Mouse (Mus musculus): ENCODE measurements at regions not wholly inside any gene's neighbourhood (a gene's known extent, or its start where the extent isn't known, plus 50 kb on each side); places are given as distances from the start of the nearest gene placed in this dataset.

DNA sequence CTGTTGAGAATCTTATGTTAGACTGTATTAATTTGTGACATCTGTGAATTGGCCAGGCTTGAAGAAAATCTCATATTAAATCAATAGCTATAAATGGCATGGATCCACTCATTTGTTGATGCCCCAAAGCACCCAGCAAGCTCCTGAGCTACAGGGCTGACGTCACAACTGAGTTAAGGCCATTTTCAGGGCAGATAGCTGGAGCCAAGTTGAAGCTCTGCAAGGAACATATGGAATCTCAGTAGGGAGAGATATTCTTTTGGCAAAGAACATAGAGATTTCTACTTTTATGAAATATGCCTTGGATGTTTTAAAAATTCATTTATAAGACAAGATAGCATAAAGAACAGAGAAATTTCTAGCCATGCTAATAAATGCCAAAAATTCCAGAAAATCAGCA lies 380.0 kb upstream of the Cntn5 start:
- DNase-seq (ENCODE audit: low spot score) (no peak), ATAC-seq (ENCODE audit: low FRiP score, low read depth) (no peak)
- H3K4me1 ChIP-seq (ENCODE audit: control insufficient read depth, insufficient read depth, low read length) = no peaks in the 10 kb centered on the region
- H3K4me2 ChIP-seq (replicated peaks; ENCODE audit: low read depth, low read length, severe bottlenecking) = no peak overlapping the region
- no peak overlapping the region for H3K4me3 ChIP-seq (replicated peaks; ENCODE audit: low read length)
- no peak overlapping the region for H3K27ac ChIP-seq (replicated peaks; ENCODE audit: low read depth, low read length)
- WGBS = 74% methylated on average over 1 of the region's 1 CpGs
- no peaks in the 10 kb centered on the region for H3K9me3 ChIP-seq (ENCODE audit: control insufficient read depth, low read length)
- no peak for TF ChIP-seq POLR2A (IDR thresholded peaks at IDR 0.05; ENCODE audit: borderline replicate concordance, extremely low read depth, insufficient read depth, insufficient read length)
- no peaks in the 10 kb centered on the region for H3K27me3 ChIP-seq (ENCODE audit: control insufficient read depth, insufficient read depth, low read length)
- no peaks in the 10 kb centered on the region for H3K36me3 ChIP-seq (ENCODE audit: control insufficient read depth, insufficient read depth, low read length)
- no peak overlapping the region for H3K9ac ChIP-seq (ENCODE audit: low read depth, low read length, severe bottlenecking)

DNA sequence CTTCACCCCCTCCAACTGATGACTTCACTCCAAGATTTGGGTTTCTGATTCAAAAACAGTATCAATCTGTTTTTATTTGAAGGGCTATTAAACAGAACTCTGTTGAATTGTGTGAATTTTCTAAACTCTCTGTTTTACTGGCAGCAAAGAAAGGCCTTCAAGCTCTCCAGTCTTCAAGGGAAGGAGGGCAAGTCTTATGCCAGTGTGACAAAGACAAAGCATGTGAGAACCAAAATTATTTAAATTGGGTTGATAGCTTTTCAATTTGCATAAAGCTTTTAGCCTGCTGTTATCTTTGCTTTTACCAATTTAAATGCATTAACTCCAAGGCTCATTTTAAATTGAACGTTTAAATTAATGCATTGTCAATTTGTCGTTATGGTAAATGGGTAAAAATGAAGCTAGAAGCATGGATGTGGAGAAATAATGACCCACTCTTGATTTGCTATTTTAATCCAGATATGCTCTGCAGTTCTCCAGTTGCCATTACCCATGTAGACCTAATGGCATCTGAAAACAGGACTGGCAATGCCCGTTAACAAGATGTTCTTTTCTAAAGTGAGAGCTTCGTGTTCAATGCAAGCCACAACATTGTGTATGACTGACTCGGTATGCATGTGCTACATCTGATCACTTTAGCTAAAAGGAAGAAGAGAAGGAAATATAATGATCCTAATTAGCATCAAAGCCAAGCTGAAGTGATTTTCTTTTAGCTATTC lies 375.0 kb upstream of the Cntn5 start:
- no peaks in the 10 kb centered on the region for H3K9me3 ChIP-seq (ENCODE audit: control insufficient read depth, low read length)
- H3K9ac ChIP-seq (ENCODE audit: low read depth, low read length, severe bottlenecking) = no peak overlapping the region
- no peak overlapping the region for H3K4me3 ChIP-seq (replicated peaks; ENCODE audit: low read length)
- H3K27ac ChIP-seq (replicated peaks; ENCODE audit: low read depth, low read length) = no peak overlapping the region
- ATAC-seq (ENCODE audit: low FRiP score, low read depth) = no peak
- no peak overlapping the region for H3K4me2 ChIP-seq (replicated peaks; ENCODE audit: low read depth, low read length, severe bottlenecking)
- 83% methylated on average over 5 of the region's 5 CpGs for WGBS
- no peaks in the 10 kb centered on the region for H3K4me1 ChIP-seq (ENCODE audit: control insufficient read depth, insufficient read depth, low read length)
- DNase-seq (ENCODE audit: low spot score) = no peak
- H3K27me3 ChIP-seq (ENCODE audit: control insufficient read depth, insufficient read depth, low read length) = no peaks in the 10 kb centered on the region
- no peak for TF ChIP-seq POLR2A (IDR thresholded peaks at IDR 0.05; ENCODE audit: borderline replicate concordance, extremely low read depth, insufficient read depth, insufficient read length)
- no peaks in the 10 kb centered on the region for H3K36me3 ChIP-seq (ENCODE audit: control insufficient read depth, insufficient read depth, low read length)

DNA sequence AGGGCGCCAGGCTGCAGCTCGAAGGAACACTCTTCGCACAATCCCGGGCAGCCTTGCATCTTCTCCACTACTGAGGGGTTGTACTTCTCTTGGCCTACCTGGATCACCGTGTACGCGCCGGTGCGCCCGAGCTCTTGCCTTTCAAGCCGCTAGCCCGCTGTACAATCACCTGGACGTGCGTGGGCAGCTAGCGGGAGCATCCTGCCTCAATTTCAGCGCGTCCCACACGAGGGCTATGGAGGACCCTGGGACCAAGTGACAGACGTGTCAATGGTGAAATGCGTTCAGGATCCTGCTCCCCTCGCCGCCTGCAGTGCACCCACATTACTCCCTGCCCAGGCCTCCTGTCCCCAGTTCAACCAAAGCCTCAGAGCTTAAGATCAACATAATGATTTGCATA lies 373.2 kb upstream of the Cntn5 start:
- TF ChIP-seq POLR2A (IDR thresholded peaks at IDR 0.05; ENCODE audit: borderline replicate concordance, extremely low read depth, insufficient read depth, insufficient read length) = no peak
- Histone ChIP-seq H3K4me3 (replicated peaks; ENCODE audit: low read length) (no peak overlapping the region), H3K4me2 (replicated peaks; ENCODE audit: low read depth, low read length, severe bottlenecking) (no peak overlapping the region), H3K9me3 (ENCODE audit: control insufficient read depth, low read length) (no peaks in the 10 kb centered on the region), H3K9ac (ENCODE audit: low read depth, low read length, severe bottlenecking) (no peak overlapping the region), H3K4me1 (ENCODE audit: control insufficient read depth, insufficient read depth, low read length) (no peaks in the 10 kb centered on the region), H3K36me3 (ENCODE audit: control insufficient read depth, insufficient read depth, low read length) (no peaks in the 10 kb centered on the region), H3K27me3 (ENCODE audit: control insufficient read depth, insufficient read depth, low read length) (no peaks in the 10 kb centered on the region), H3K27ac (replicated peaks; ENCODE audit: low read depth, low read length) (no peak overlapping the region)
- 92% methylated on average over 22 of the region's 22 CpGs for WGBS
- no peak for DNase-seq (ENCODE audit: low spot score)
- ATAC-seq (ENCODE audit: low FRiP score, low read depth) = no peak

DNA sequence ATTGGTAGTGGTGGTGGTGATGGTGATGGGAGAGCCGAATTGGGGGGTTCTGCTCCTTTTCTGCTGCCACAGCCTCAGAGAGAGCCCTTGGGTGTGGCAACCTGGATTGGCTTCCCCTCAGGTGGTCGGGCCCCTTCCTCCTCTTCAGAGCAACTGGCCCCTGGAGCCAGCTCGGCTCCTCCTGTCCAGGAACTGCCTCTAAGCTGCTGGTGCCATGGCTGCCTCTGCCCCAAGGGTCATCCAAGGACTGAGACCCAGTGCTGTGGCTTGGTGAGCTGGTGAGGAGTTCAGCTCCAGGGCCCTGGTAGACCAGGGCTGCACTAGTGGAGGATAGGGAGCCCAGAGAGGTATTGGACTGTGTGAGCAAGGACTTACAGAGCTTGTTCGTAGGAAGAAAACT lies 372.4 kb upstream of the Cntn5 start:
- Histone ChIP-seq H3K4me3 (replicated peaks; ENCODE audit: low read length) (no peak overlapping the region), H3K4me2 (replicated peaks; ENCODE audit: low read depth, low read length, severe bottlenecking) (no peak overlapping the region), H3K9ac (ENCODE audit: low read depth, low read length, severe bottlenecking) (no peak overlapping the region), H3K9me3 (ENCODE audit: control insufficient read depth, low read length) (no peaks in the 10 kb centered on the region), H3K36me3 (ENCODE audit: control insufficient read depth, insufficient read depth, low read length) (no peaks in the 10 kb centered on the region), H3K27me3 (ENCODE audit: control insufficient read depth, insufficient read depth, low read length) (no peaks in the 10 kb centered on the region), H3K27ac (replicated peaks; ENCODE audit: low read depth, low read length) (no peak overlapping the region), H3K4me1 (ENCODE audit: control insufficient read depth, insufficient read depth, low read length) (no peaks in the 10 kb centered on the region)
- no peak for TF ChIP-seq POLR2A (IDR thresholded peaks at IDR 0.05; ENCODE audit: borderline replicate concordance, extremely low read depth, insufficient read depth, insufficient read length)
- 76% methylated on average over 4 of the region's 4 CpGs for WGBS
- ATAC-seq (ENCODE audit: low FRiP score, low read depth) (no peak), DNase-seq (ENCODE audit: low spot score) (no peak)

DNA sequence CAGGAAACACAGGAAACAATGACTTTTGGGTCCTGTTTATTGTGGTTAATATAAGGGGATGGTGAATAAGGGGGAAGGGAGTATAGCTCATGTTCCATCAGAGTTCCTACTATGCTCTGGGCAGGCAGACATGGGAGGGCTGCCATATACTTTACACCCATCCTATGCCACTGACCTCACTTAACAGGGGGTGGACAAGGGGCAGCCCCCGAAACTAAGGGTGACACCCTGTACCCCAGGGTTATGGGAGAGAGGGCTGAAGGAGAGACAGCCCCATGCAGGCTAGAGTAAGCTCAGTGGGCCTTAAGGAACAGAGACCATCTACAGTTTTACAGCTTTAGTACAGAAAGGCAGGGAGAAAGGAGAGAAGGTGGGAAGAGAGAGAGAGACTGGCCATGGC lies 352.3 kb upstream of the Cntn5 start:
- no peaks in the 10 kb centered on the region for H3K36me3 ChIP-seq (ENCODE audit: control insufficient read depth, insufficient read depth, low read length)
- DNase-seq (ENCODE audit: low spot score) (no peak), ATAC-seq (ENCODE audit: low FRiP score, low read depth) (no peak)
- no peaks in the 10 kb centered on the region for H3K27me3 ChIP-seq (ENCODE audit: control insufficient read depth, insufficient read depth, low read length)
- no peak overlapping the region for H3K4me3 ChIP-seq (replicated peaks; ENCODE audit: low read length)
- H3K9me3 ChIP-seq (ENCODE audit: control insufficient read depth, low read length) = no peaks in the 10 kb centered on the region
- TF ChIP-seq POLR2A (IDR thresholded peaks at IDR 0.05; ENCODE audit: borderline replicate concordance, extremely low read depth, insufficient read depth, insufficient read length) = no peak
- H3K4me1 ChIP-seq (ENCODE audit: control insufficient read depth, insufficient read depth, low read length) = no peaks in the 10 kb centered on the region
- 77% methylated on average over 1 of the region's 1 CpGs for WGBS
- no peak overlapping the region for H3K27ac ChIP-seq (replicated peaks; ENCODE audit: low read depth, low read length)
- H3K9ac ChIP-seq (ENCODE audit: low read depth, low read length, severe bottlenecking) = no peak overlapping the region
- H3K4me2 ChIP-seq (replicated peaks; ENCODE audit: low read depth, low read length, severe bottlenecking) = no peak overlapping the region
